Mouse (Mus musculus): ENCODE results near the gene Crim1. TPM values are rescaled to one million over a fixed set of nuclear protein-coding genes. Genes with fewer than 3 reads are reported as not detected.

The Crim1 gene
- total and polyA plus RNA-seq, 2 experiments from 2014 or later = 14.1 to 88.9 TPM

DNA sequence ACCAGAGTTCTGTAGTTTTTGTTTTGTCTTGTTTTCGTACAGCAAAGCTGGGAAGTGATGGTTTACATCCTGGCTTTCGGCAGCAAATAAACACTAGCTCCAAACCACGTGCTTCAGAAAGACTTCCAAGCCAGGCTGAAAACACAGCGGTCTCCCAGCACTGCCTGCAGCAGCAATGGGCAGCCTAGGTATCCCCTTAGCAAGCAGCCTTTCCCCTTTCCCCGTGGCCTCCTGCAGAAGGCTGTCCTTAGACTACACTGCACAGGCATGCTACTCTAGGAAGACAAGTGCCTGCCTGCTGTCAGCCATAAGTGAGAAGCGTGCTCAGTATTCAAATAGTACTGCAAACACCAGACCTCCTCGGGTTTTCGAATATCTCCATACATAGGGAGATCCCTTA, 176.5 kb downstream of the Crim1 start:
- peak; percentile 53 for ATAC-seq
- Histone ChIP-seq H3K4me1 (ENCODE audit: insufficient read depth) (no peaks in the 10 kb centered on the region), H3K36me3 (ENCODE audit: insufficient read depth) (peaks cover 10% of the 10 kb centered on the region; the same call in 1 of the 2 replicates), H3K27ac (ENCODE audit: low read depth, low read length) (no peak overlapping the region), H3K9me3 (ENCODE audit: low read length) (no peaks in the 10 kb centered on the region), H3K4me2 (ENCODE audit: low read depth) (no peak overlapping the region), H3K27me3 (ENCODE audit: insufficient read depth, low read length) (no peaks in the 10 kb centered on the region), H3K9ac (no peak overlapping the region), H3K4me3 (ENCODE audit: low read depth, low read length) (no peak overlapping the region)
- 61% methylated on average over 8 of the region's 8 CpGs for WGBS
- no peak for DNase-seq
- no peak for TF ChIP-seq CTCF (IDR thresholded peaks at IDR 0.05; ENCODE audit: low read depth)

- TF ChIP-seq CTCF (IDR thresholded peaks at IDR 0.05; ENCODE audit: low read depth) = no peak
- DNase-seq (no peak), ATAC-seq (no peak)
- Histone ChIP-seq H3K27ac (ENCODE audit: low read depth, low read length) (no peak overlapping the region), H3K4me2 (ENCODE audit: low read depth) (no peak overlapping the region), H3K4me3 (ENCODE audit: low read depth, low read length) (no peak overlapping the region), H3K36me3 (ENCODE audit: insufficient read depth) (peaks cover 16% of the 10 kb centered on the region; the same call in 1 of the 2 replicates), H3K9ac (no peak overlapping the region), H3K27me3 (ENCODE audit: insufficient read depth, low read length) (no peaks in the 10 kb centered on the region), H3K4me1 (ENCODE audit: insufficient read depth) (no peaks in the 10 kb centered on the region), H3K9me3 (ENCODE audit: low read length) (no peaks in the 10 kb centered on the region)
- WGBS = 85% methylated on average over 8 of the region's 8 CpGs
Measured at GRCm38 (mm10) chr17:78379079-78379729, 179.2 kb downstream of the Crim1 start.

GRCm38 (mm10) chr17:78379730-78380245, 179.7 kb downstream of the Crim1 start:
- Histone ChIP-seq H3K27me3 (ENCODE audit: insufficient read depth, low read length) (no peaks in the 10 kb centered on the region), H3K4me3 (ENCODE audit: low read depth, low read length) (no peak overlapping the region), H3K36me3 (ENCODE audit: insufficient read depth) (peaks cover 15% of the 10 kb centered on the region; the same call in 1 of the 2 replicates), H3K4me2 (ENCODE audit: low read depth) (no peak overlapping the region), H3K4me1 (ENCODE audit: insufficient read depth) (no peaks in the 10 kb centered on the region), H3K27ac (ENCODE audit: low read depth, low read length) (no peak overlapping the region), H3K9ac (no peak overlapping the region), H3K9me3 (ENCODE audit: low read length) (no peaks in the 10 kb centered on the region)
- no peak for DNase-seq
- ATAC-seq = no peak
- WGBS = 71% methylated on average over 11 of the region's 11 CpGs
- no peak for TF ChIP-seq CTCF (IDR thresholded peaks at IDR 0.05; ENCODE audit: low read depth)

DNA sequence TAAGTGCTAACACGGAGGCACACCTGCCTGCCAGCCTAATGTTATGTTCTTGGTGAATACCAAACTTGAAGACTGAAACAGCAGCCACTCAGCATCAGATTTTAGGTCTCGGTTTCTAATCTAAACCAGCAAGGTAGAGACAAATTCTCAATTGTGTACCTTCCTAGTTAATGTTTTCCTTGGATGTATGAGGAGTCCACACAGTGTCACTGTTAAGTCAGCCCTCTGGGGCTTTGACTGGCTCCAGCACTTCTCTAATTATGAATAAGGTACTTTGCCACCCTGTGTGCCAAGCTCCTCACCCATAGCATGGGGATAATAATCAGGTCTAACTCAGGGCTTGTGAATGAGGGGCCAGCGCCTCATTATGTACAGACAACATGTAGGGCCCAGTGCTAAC, 182.3 kb downstream of the Crim1 start:
- no peak for TF ChIP-seq CTCF (IDR thresholded peaks at IDR 0.05; ENCODE audit: low read depth)
- H3K9ac ChIP-seq = no peak overlapping the region
- ATAC-seq (no peak), DNase-seq (no peak)
- H3K4me3 ChIP-seq (ENCODE audit: low read depth, low read length) = no peak overlapping the region
- H3K27ac ChIP-seq (ENCODE audit: low read depth, low read length) = no peak overlapping the region
- no peaks in the 10 kb centered on the region for H3K27me3 ChIP-seq (ENCODE audit: insufficient read depth, low read length)
- H3K36me3 ChIP-seq (ENCODE audit: insufficient read depth) = peaks cover 15% of the 10 kb centered on the region; the same call in 1 of the 2 replicates
- no peak overlapping the region for H3K4me2 ChIP-seq (ENCODE audit: low read depth)
- H3K4me1 ChIP-seq (ENCODE audit: insufficient read depth) = no peaks in the 10 kb centered on the region
- 91% methylated on average over 3 of the region's 3 CpGs for WGBS
- no peaks in the 10 kb centered on the region for H3K9me3 ChIP-seq (ENCODE audit: low read length)

- DNase-seq = no peak
- H3K4me3 ChIP-seq (ENCODE audit: low read depth, low read length) = no peak overlapping the region
- TF ChIP-seq CTCF (IDR thresholded peaks at IDR 0.05; ENCODE audit: low read depth) = no peak
Measured at GRCm38 (mm10) chr17:78387665-78388064, 187.6 kb downstream of the Crim1 start.

DNA sequence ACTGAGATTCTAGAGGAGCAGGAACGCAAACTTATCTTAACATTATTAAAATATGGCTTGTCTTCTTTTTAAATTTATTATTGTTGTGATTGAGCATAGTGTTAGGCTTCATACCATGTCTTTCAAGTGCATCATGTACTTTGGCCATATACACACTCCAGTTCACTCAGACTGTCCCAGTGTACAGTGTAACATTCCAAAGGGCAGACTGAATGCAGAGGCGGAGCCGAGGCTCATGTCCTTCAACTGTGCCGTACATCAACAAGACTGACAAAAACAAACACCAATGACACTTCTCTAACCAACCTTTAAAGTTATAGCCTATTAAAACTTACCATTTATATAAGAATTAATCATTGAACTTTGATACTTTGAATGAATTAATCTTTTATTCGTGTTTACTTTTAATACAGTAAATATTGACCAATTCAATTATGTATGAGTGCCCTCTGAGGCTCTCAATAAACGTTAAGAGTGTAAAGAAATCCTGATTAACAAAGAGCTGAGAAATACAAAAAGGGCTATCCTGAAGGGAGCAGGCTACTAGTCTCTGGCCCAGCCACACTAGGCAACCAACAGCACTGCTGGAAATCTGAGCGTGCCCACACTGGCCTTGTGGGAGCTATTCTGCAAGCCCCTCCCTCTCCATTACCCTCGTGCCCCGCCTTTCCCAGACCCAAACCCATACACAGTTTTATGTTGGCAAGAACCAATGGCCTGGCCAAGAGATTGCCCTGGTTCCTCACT, 188.2 kb downstream of the Crim1 start:
- WGBS = 81% methylated on average over 9 of the region's 9 CpGs

More at GRCm38 (mm10) chr17:78387665-78388064, 187.6 kb downstream of the Crim1 start:
- no peaks in the 10 kb centered on the region for H3K9me3 ChIP-seq (ENCODE audit: low read length)
- no peak for ATAC-seq
- no peak overlapping the region for H3K4me2 ChIP-seq (ENCODE audit: low read depth)
- 84% methylated on average over 9 of the region's 9 CpGs for WGBS
- no peak overlapping the region for H3K27ac ChIP-seq (ENCODE audit: low read depth, low read length)
- no peaks in the 10 kb centered on the region for H3K27me3 ChIP-seq (ENCODE audit: insufficient read depth, low read length)
- H3K9ac ChIP-seq = no peak overlapping the region
- H3K4me1 ChIP-seq (ENCODE audit: insufficient read depth) = no peaks in the 10 kb centered on the region
- peaks cover 4% of the 10 kb centered on the region; the same call in 1 of the 2 replicates for H3K36me3 ChIP-seq (ENCODE audit: insufficient read depth)

GRCm38 (mm10) chr17:78389573-78389972, 189.5 kb downstream of the Crim1 start:
- Histone ChIP-seq H3K4me2 (ENCODE audit: low read depth) (no peak overlapping the region), H3K4me1 (ENCODE audit: insufficient read depth) (no peaks in the 10 kb centered on the region), H3K9ac (no peak overlapping the region), H3K36me3 (ENCODE audit: insufficient read depth) (no peaks in the 10 kb centered on the region; the same call in 1 of the 2 replicates), H3K27me3 (ENCODE audit: insufficient read depth, low read length) (no peaks in the 10 kb centered on the region), H3K9me3 (ENCODE audit: low read length) (no peaks in the 10 kb centered on the region), H3K4me3 (ENCODE audit: low read depth, low read length) (no peak overlapping the region), H3K27ac (ENCODE audit: low read depth, low read length) (no peak overlapping the region)
- ATAC-seq = no peak
- no peak for DNase-seq
- TF ChIP-seq CTCF (IDR thresholded peaks at IDR 0.05; ENCODE audit: low read depth) = no peak
- 96% methylated on average over 5 of the region's 5 CpGs for WGBS

More for the DNA sequence above, 188.2 kb downstream of the Crim1 start:
- Histone ChIP-seq H3K36me3 (ENCODE audit: insufficient read depth) (no peaks in the 10 kb centered on the region; the same call in 1 of the 2 replicates), H3K4me3 (ENCODE audit: low read depth, low read length) (no peak overlapping the region), H3K27me3 (ENCODE audit: insufficient read depth, low read length) (no peaks in the 10 kb centered on the region), H3K9ac (no peak overlapping the region), H3K9me3 (ENCODE audit: low read length) (no peaks in the 10 kb centered on the region), H3K27ac (ENCODE audit: low read depth, low read length) (no peak overlapping the region), H3K4me2 (ENCODE audit: low read depth) (no peak overlapping the region), H3K4me1 (ENCODE audit: insufficient read depth) (no peaks in the 10 kb centered on the region)
- TF ChIP-seq CTCF (IDR thresholded peaks at IDR 0.05; ENCODE audit: low read depth) = no peak
- no peak for ATAC-seq
- no peak for DNase-seq

Measured in forebrain, postnatal 0 days (tissue).